ENCODE assay signal across 13 mouse cellular contexts in the genomic region with DNA sequence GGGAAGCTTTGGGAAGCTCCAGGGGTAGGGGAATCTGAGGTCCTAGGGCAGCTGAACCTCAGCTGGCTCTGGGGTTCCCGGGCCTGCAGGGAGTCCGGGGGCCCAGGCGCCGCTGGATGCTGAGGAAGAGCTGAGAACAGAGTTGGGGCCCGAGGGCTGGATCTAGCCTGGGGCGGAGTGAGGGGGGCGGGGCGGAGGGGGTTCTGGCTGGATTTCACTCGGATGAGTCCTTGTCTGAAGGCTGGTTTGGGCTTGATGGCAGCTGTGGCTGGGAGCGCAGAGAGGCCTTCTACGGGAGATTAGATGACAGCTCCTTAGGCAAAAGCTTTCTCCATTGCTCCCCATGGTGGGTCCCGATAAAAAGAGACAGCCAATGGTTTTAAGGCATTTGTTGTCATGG.
DNase-seq lines count a peak whose midpoint lies in the region; ATAC-seq and TF ChIP-seq lines count a peak whose summit lies in the region.
"Had no signal": no experiment of that assay in that cellular context is flagged by ENCODE, and none has a peak within 500 bp of the region (broad histone marks: within the 10 kb centered on the region; RNA-seq: fewer than 3 reads in every experiment).

No protein-coding gene starts in this region.

- intact Hi-C loops in left cerebral cortex, adult 2 months (cut with DNase I) = no loop called here

- no peaks in the 10 kb centered on the region for H3K36me3 ChIP-seq in intestine, embryonic 14.5 days (ENCODE audit: control insufficient read depth, insufficient read depth, low read length)
- no peaks in the 10 kb centered on the region for H3K36me3 ChIP-seq in intestine, postnatal 0 days (ENCODE audit: control insufficient read depth, insufficient read depth)
- no peaks in the 10 kb centered on the region for H3K36me3 ChIP-seq in embryonic facial prominence, embryonic 12.5 days
- H3K36me3 ChIP-seq in midbrain, embryonic 16.5 days (ENCODE audit: control insufficient read depth, insufficient read depth, low read length) = 0 out of 2 replicates have a peak, but pooled peaks cover 3% of the 10 kb centered on the region

- no peak overlapping the region for H3K4me3 ChIP-seq in intestine, embryonic 14.5 days (ENCODE audit: low read depth, low read length)
- no peak overlapping the region for H3K4me3 ChIP-seq in intestine, postnatal 0 days (ENCODE audit: low read depth, low read length)
- H3K4me3 ChIP-seq in embryonic facial prominence, embryonic 12.5 days = no peak overlapping the region
- no peak overlapping the region for H3K4me3 ChIP-seq in midbrain, embryonic 16.5 days (ENCODE audit: low read depth, low read length)
- H3K4me3 ChIP-seq in left cerebral cortex, adult 2 months = no peak overlapping the region
- H3K4me3 ChIP-seq: heart, adult 2 months had no signal

- H3K4me2 ChIP-seq in intestine, embryonic 14.5 days (ENCODE audit: low read length) = no peak overlapping the region
- H3K4me2 ChIP-seq in intestine, postnatal 0 days (replicated peaks; ENCODE audit: low read depth) = no peak overlapping the region
- H3K4me2 ChIP-seq in embryonic facial prominence, embryonic 12.5 days (replicated peaks) = no peak overlapping the region
- no peak overlapping the region for H3K4me2 ChIP-seq in midbrain, embryonic 16.5 days (ENCODE audit: low read length)

- ATAC-seq in intestine, embryonic 14.5 days (replicated peaks; ENCODE audit: low FRiP score, low TSS enrichment, low read depth) = 0 out of 2 replicates have a peak, but pooled peaks have one; percentile 43
- ATAC-seq in intestine, postnatal 0 days = no peak
- 0 out of 2 replicates have a peak, but pooled peaks have one; percentile 35 for ATAC-seq in embryonic facial prominence, embryonic 12.5 days (ENCODE audit: insufficient number of reproducible peaks, insufficient read depth, low FRiP score, low TSS enrichment)
- 0 out of 2 replicates have a peak, but pooled peaks have one; percentile 39 for ATAC-seq in midbrain, embryonic 16.5 days
- ATAC-seq: lung, postnatal 0 days had no signal

- H3K4me1 ChIP-seq in intestine, embryonic 14.5 days (replicated peaks; ENCODE audit: control insufficient read depth, insufficient read depth, low read length) = no peaks in the 10 kb centered on the region
- H3K4me1 ChIP-seq in intestine, postnatal 0 days (replicated peaks; ENCODE audit: control insufficient read depth, insufficient read depth, low read length) = no peaks in the 10 kb centered on the region
- H3K4me1 ChIP-seq in embryonic facial prominence, embryonic 12.5 days = no peaks in the 10 kb centered on the region
- H3K4me1 ChIP-seq in midbrain, embryonic 16.5 days (ENCODE audit: control insufficient read depth, insufficient read depth, low read length) = no peaks in the 10 kb centered on the region

- no peak overlapping the region for H3K27ac ChIP-seq in intestine, embryonic 14.5 days (ENCODE audit: low read depth)
- no peak overlapping the region for H3K27ac ChIP-seq in intestine, postnatal 0 days (ENCODE audit: low read depth, low read length)
- no peak overlapping the region for H3K27ac ChIP-seq in embryonic facial prominence, embryonic 12.5 days
- no peak overlapping the region for H3K27ac ChIP-seq in midbrain, embryonic 16.5 days (ENCODE audit: low read length)
- H3K27ac ChIP-seq in left cerebral cortex, adult 2 months = no peak overlapping the region
- H3K27ac ChIP-seq: heart, adult 2 months had no signal

- no peaks in the 10 kb centered on the region for H3K9me3 ChIP-seq in intestine, embryonic 14.5 days (ENCODE audit: control insufficient read depth, low read length)
- no peaks in the 10 kb centered on the region for H3K9me3 ChIP-seq in intestine, postnatal 0 days (ENCODE audit: control insufficient read depth)
- H3K9me3 ChIP-seq in embryonic facial prominence, embryonic 12.5 days = no peaks in the 10 kb centered on the region
- no peaks in the 10 kb centered on the region for H3K9me3 ChIP-seq in midbrain, embryonic 16.5 days (replicated peaks; ENCODE audit: control insufficient read depth, low read length, poor library complexity, severe bottlenecking)

- WGBS in intestine, embryonic 14.5 days = 37% methylated on average over 12 of the region's 12 CpGs
- 47% methylated on average over 12 of the region's 12 CpGs for WGBS in intestine, postnatal 0 days
- 35% methylated on average over 12 of the region's 12 CpGs for whole genome bisulfite sequencing in embryonic facial prominence, embryonic 12.5 days
- WGBS in midbrain, embryonic 16.5 days = 44% methylated on average over 12 of the region's 12 CpGs

- DNase-seq in intestine, embryonic 14.5 days (ENCODE audit: low spot score) = no peak
- DNase-seq in R1 (ENCODE audit: low read depth, low spot score) = peak; percentile 48
- no peak for DNase-seq in testis, postnatal 10 days (ENCODE audit: low spot score)
- no peak for DNase-seq in left cerebral cortex, adult 2 months (ENCODE audit: extremely low spot score in 1 of 2, low spot score in 2 of 2)
- DNase-seq: adrenal gland, postnatal 10 days; cerebellum, postnatal 25 days; heart, adult 2 months; kidney, postnatal 14 days; thymus, postnatal 4 days had no signal

- no peaks in the 10 kb centered on the region for H3K27me3 ChIP-seq in intestine, embryonic 14.5 days (replicated peaks; ENCODE audit: control insufficient read depth, insufficient read depth, low read length)
- no peaks in the 10 kb centered on the region for H3K27me3 ChIP-seq in intestine, postnatal 0 days (replicated peaks; ENCODE audit: control insufficient read depth, insufficient read depth, low read length)
- H3K27me3 ChIP-seq in embryonic facial prominence, embryonic 12.5 days = no peaks in the 10 kb centered on the region
- H3K27me3 ChIP-seq in midbrain, embryonic 16.5 days (ENCODE audit: control insufficient read depth, insufficient read depth, low read depth, low read length) = no peaks in the 10 kb centered on the region

- H3K9ac ChIP-seq in intestine, embryonic 14.5 days (ENCODE audit: low read length) = no peak overlapping the region
- H3K9ac ChIP-seq in intestine, postnatal 0 days (ENCODE audit: low read depth, low read length) = no peak overlapping the region
- H3K9ac ChIP-seq in embryonic facial prominence, embryonic 12.5 days = no peak overlapping the region
- H3K9ac ChIP-seq in midbrain, embryonic 16.5 days (ENCODE audit: low read depth, low read length) = no peak overlapping the region

- TF ChIP-seq CTCF in intestine, postnatal 0 days (IDR thresholded peaks at IDR 0.05; ENCODE audit: low read depth) = no peak
- no peak for TF ChIP-seq CTCF in left cerebral cortex, adult 2 months (IDR thresholded peaks at IDR 0.05)
